Mouse (Mus musculus): ENCODE results near the gene Notch2. TPM values are rescaled to one million over a fixed set of nuclear protein-coding genes. Genes with fewer than 3 reads are reported as not detected.
A peak's percentile ranks its signal among the peaks of the same experiment; 100 is the strongest.

Gene Notch2
- total and polyA plus RNA-seq, 2 experiments from 2014 or later = 6.1 to 22.8 TPM

- Histone ChIP-seq H3K4me3 (ENCODE audit: low read depth, low read length) (no peak overlapping the region), H3K27me3 (ENCODE audit: insufficient read depth, low read length) (no peaks in the 10 kb centered on the region), H3K27ac (ENCODE audit: low read depth, low read length) (no peak overlapping the region), H3K36me3 (ENCODE audit: insufficient read depth, low read length) (no peaks in the 10 kb centered on the region), H3K9ac (replicated peaks; ENCODE audit: low read length, poor library complexity, severe bottlenecking) (no peak overlapping the region), H3K4me1 (ENCODE audit: insufficient read depth, low read length) (peaks cover 11% of the 10 kb centered on the region; the same call in 1 of the 2 replicates), H3K4me2 (ENCODE audit: low read depth, low read length, poor library complexity, severe bottlenecking) (no peak overlapping the region), H3K9me3 (ENCODE audit: low read length) (no peaks in the 10 kb centered on the region)
- whole genome bisulfite sequencing = 40% methylated on average over 7 of the region's 7 CpGs
- no peak for TF ChIP-seq CTCF (IDR thresholded peaks at IDR 0.05)
- ATAC-seq (ENCODE audit: low FRiP score) (no peak), DNase-seq (ENCODE audit: low spot score) (no peak)
Observed at GRCm38 (mm10) chr3:98060981-98061660, 47.8 kb downstream of the Notch2 start.

- Histone ChIP-seq H3K27ac (ENCODE audit: low read depth, low read length) (no peak overlapping the region), H3K4me2 (ENCODE audit: low read depth, low read length, poor library complexity, severe bottlenecking) (no peak overlapping the region), H3K9ac (replicated peaks; ENCODE audit: low read length, poor library complexity, severe bottlenecking) (no peak overlapping the region), H3K27me3 (ENCODE audit: insufficient read depth, low read length) (no peaks in the 10 kb centered on the region), H3K9me3 (ENCODE audit: low read length) (no peaks in the 10 kb centered on the region), H3K4me1 (ENCODE audit: insufficient read depth, low read length) (peaks cover 11% of the 10 kb centered on the region; the same call in 1 of the 2 replicates), H3K4me3 (ENCODE audit: low read depth, low read length) (no peak overlapping the region), H3K36me3 (ENCODE audit: insufficient read depth, low read length) (no peaks in the 10 kb centered on the region)
- DNase-seq (ENCODE audit: low spot score) (no peak), ATAC-seq (ENCODE audit: low FRiP score) (no peak)
- WGBS = 48% methylated on average over 13 of the region's 13 CpGs
- no peak for TF ChIP-seq CTCF (IDR thresholded peaks at IDR 0.05)
Observed at GRCm38 (mm10) chr3:98061661-98062330, 48.5 kb downstream of the Notch2 start.

- 72% methylated on average over 1 of the region's 1 CpGs for WGBS
- H3K4me2 ChIP-seq (ENCODE audit: low read depth, low read length, poor library complexity, severe bottlenecking) = no peak overlapping the region
Observed at GRCm38 (mm10) chr3:98062591-98063185, 49.4 kb downstream of the Notch2 start.

GRCm38 (mm10) chr3:98063186-98063771, 50.0 kb downstream of the Notch2 start:
- Histone ChIP-seq H3K27ac (ENCODE audit: low read depth, low read length) (peak overlapping the region; percentile 18; the same call in 1 of the 2 replicates), H3K4me2 (ENCODE audit: low read depth, low read length, poor library complexity, severe bottlenecking) (no peak overlapping the region), H3K9ac (replicated peaks; ENCODE audit: low read length, poor library complexity, severe bottlenecking) (no peak overlapping the region), H3K4me3 (ENCODE audit: low read depth, low read length) (no peak overlapping the region), H3K36me3 (ENCODE audit: insufficient read depth, low read length) (no peaks in the 10 kb centered on the region), H3K27me3 (ENCODE audit: insufficient read depth, low read length) (no peaks in the 10 kb centered on the region), H3K4me1 (ENCODE audit: insufficient read depth, low read length) (peaks cover 11% of the 10 kb centered on the region; the same call in 1 of the 2 replicates), H3K9me3 (ENCODE audit: low read length) (no peaks in the 10 kb centered on the region)
- peak; percentile 67; the same call in 1 of the 2 replicates for ATAC-seq (ENCODE audit: low FRiP score)
- WGBS = 31% methylated on average over 8 of the region's 8 CpGs
- DNase-seq (ENCODE audit: low spot score) = peak; percentile 81
- no peak for TF ChIP-seq CTCF (IDR thresholded peaks at IDR 0.05)

More at GRCm38 (mm10) chr3:98062591-98063185, 49.4 kb downstream of the Notch2 start:
- no peak for DNase-seq (ENCODE audit: low spot score)
- Histone ChIP-seq H3K4me3 (ENCODE audit: low read depth, low read length) (no peak overlapping the region), H3K4me1 (ENCODE audit: insufficient read depth, low read length) (peaks cover 11% of the 10 kb centered on the region; the same call in 1 of the 2 replicates), H3K27ac (ENCODE audit: low read depth, low read length) (peak overlapping the region; percentile 18; the same call in 1 of the 2 replicates), H3K9ac (replicated peaks; ENCODE audit: low read length, poor library complexity, severe bottlenecking) (no peak overlapping the region), H3K36me3 (ENCODE audit: insufficient read depth, low read length) (no peaks in the 10 kb centered on the region), H3K9me3 (ENCODE audit: low read length) (no peaks in the 10 kb centered on the region), H3K27me3 (ENCODE audit: insufficient read depth, low read length) (no peaks in the 10 kb centered on the region)
- no peak for ATAC-seq (ENCODE audit: low FRiP score)
- TF ChIP-seq CTCF (IDR thresholded peaks at IDR 0.05) = no peak

- no peak overlapping the region for H3K9ac ChIP-seq (replicated peaks; ENCODE audit: low read length, poor library complexity, severe bottlenecking)
- DNase-seq (ENCODE audit: low spot score) (no peak), ATAC-seq (ENCODE audit: low FRiP score) (peak; percentile 17; the same call in 1 of the 2 replicates)
- no peak overlapping the region for H3K4me2 ChIP-seq (ENCODE audit: low read depth, low read length, poor library complexity, severe bottlenecking)
- peaks cover 11% of the 10 kb centered on the region; the same call in 1 of the 2 replicates for H3K4me1 ChIP-seq (ENCODE audit: insufficient read depth, low read length)
- no peak for TF ChIP-seq CTCF (IDR thresholded peaks at IDR 0.05)
- no peaks in the 10 kb centered on the region for H3K36me3 ChIP-seq (ENCODE audit: insufficient read depth, low read length)
- no peaks in the 10 kb centered on the region for H3K27me3 ChIP-seq (ENCODE audit: insufficient read depth, low read length)
- no peak overlapping the region for H3K4me3 ChIP-seq (ENCODE audit: low read depth, low read length)
- no peaks in the 10 kb centered on the region for H3K9me3 ChIP-seq (ENCODE audit: low read length)
- peak overlapping the region; percentile 21 for H3K27ac ChIP-seq (ENCODE audit: low read depth, low read length)
- WGBS = 16% methylated on average over 9 of the region's 9 CpGs
Observed at GRCm38 (mm10) chr3:98063833-98064232, 50.5 kb downstream of the Notch2 start.
